Mouse (Mus musculus): ENCODE measurements around the gene F11r. TPM values are rescaled to one million over a fixed set of nuclear protein-coding genes. Genes with fewer than 3 reads are reported as not detected.

F11r gene
- total and polyA plus RNA-seq, 2 experiments = 39.1 to 47.7 TPM

- Histone ChIP-seq H3K36me3 (ENCODE audit: control insufficient read depth, insufficient read depth, low read length) (no peaks in the 10 kb centered on the region), H3K4me1 (ENCODE audit: control insufficient read depth, insufficient read depth, low read length) (no peaks in the 10 kb centered on the region), H3K27ac (replicated peaks; ENCODE audit: insufficient read depth, low read depth, low read length) (no peak overlapping the region), H3K9ac (ENCODE audit: low read depth, low read length) (no peak overlapping the region), H3K79me2 (ENCODE audit: control insufficient read depth, insufficient read depth, low read length) (no peaks in the 10 kb centered on the region), H3K4me3 (ENCODE audit: insufficient read depth, low read depth, low read length) (no peak overlapping the region), H3K27me3 (ENCODE audit: control insufficient read depth, insufficient read depth, low read length) (no peaks in the 10 kb centered on the region)
- 95% methylated on average over 13 of the region's 13 CpGs for WGBS
- no peak for DNase-seq (ENCODE audit: extremely low read depth, low read depth, low spot score)
- TF ChIP-seq POLR2A (IDR thresholded peaks at IDR 0.05; ENCODE audit: extremely low read depth, insufficient read depth, low read length) = no peak
- no peak for TF ChIP-seq CTCF (IDR thresholded peaks at IDR 0.05; ENCODE audit: low read depth, low read length)
Observed at GRCm38 (mm10) chr1:171494241-171494640, 56.9 kb downstream of the F11r start.

- no peak for TF ChIP-seq CTCF (IDR thresholded peaks at IDR 0.05; ENCODE audit: low read depth, low read length)
- no peak for TF ChIP-seq POLR2A (IDR thresholded peaks at IDR 0.05; ENCODE audit: extremely low read depth, insufficient read depth, low read length)
- Histone ChIP-seq H3K4me1 (ENCODE audit: control insufficient read depth, insufficient read depth, low read length) (no peaks in the 10 kb centered on the region), H3K79me2 (ENCODE audit: control insufficient read depth, insufficient read depth, low read length) (no peaks in the 10 kb centered on the region), H3K9ac (ENCODE audit: low read depth, low read length) (no peak overlapping the region), H3K27ac (replicated peaks; ENCODE audit: insufficient read depth, low read depth, low read length) (no peak overlapping the region), H3K27me3 (ENCODE audit: control insufficient read depth, insufficient read depth, low read length) (no peaks in the 10 kb centered on the region), H3K36me3 (ENCODE audit: control insufficient read depth, insufficient read depth, low read length) (no peaks in the 10 kb centered on the region), H3K4me3 (ENCODE audit: insufficient read depth, low read depth, low read length) (no peak overlapping the region)
- DNase-seq (ENCODE audit: extremely low read depth, low read depth, low spot score) = no peak
- 94% methylated on average over 6 of the region's 6 CpGs for WGBS
Observed at GRCm38 (mm10) chr1:171495371-171495770, 58.0 kb downstream of the F11r start.

DNA sequence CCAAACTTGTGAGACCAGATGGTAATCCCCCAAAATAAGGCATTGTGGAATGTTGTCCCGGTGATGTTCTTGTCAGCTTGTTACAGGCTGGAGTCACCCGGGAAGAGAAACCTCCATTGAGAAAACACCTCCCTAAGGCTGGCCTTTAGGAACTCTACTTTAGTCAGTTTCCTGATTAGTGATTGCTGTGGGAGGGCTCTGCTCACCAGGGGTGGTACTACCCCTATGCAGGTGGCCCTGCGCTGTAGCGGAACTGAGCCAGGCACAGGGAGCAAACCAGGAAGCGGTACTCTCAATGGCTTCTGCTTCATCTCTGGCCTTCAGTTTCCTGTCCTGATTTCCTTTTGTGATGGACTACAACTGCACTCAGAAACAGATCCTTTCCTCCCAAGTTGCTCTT lies 62.5 kb downstream of the F11r start:
- Histone ChIP-seq H3K79me2 (ENCODE audit: control insufficient read depth, insufficient read depth, low read length) (no peaks in the 10 kb centered on the region), H3K27me3 (ENCODE audit: control insufficient read depth, insufficient read depth, low read length) (no peaks in the 10 kb centered on the region), H3K27ac (replicated peaks; ENCODE audit: insufficient read depth, low read depth, low read length) (no peak overlapping the region), H3K36me3 (ENCODE audit: control insufficient read depth, insufficient read depth, low read length) (no peaks in the 10 kb centered on the region), H3K4me1 (ENCODE audit: control insufficient read depth, insufficient read depth, low read length) (peaks cover 8% of the 10 kb centered on the region), H3K4me3 (ENCODE audit: insufficient read depth, low read depth, low read length) (no peak overlapping the region), H3K9ac (ENCODE audit: low read depth, low read length) (no peak overlapping the region)
- no peak for TF ChIP-seq POLR2A (IDR thresholded peaks at IDR 0.05; ENCODE audit: extremely low read depth, insufficient read depth, low read length)
- no peak for TF ChIP-seq CTCF (IDR thresholded peaks at IDR 0.05; ENCODE audit: low read depth, low read length)
- 82% methylated on average over 5 of the region's 5 CpGs for WGBS
- DNase-seq (ENCODE audit: extremely low read depth, low read depth, low spot score) = no peak

- Histone ChIP-seq H3K9ac (ENCODE audit: low read depth, low read length) (no peak overlapping the region), H3K27ac (replicated peaks; ENCODE audit: insufficient read depth, low read depth, low read length) (no peak overlapping the region), H3K4me1 (ENCODE audit: control insufficient read depth, insufficient read depth, low read length) (peaks cover 8% of the 10 kb centered on the region), H3K4me3 (ENCODE audit: insufficient read depth, low read depth, low read length) (no peak overlapping the region), H3K79me2 (ENCODE audit: control insufficient read depth, insufficient read depth, low read length) (no peaks in the 10 kb centered on the region), H3K36me3 (ENCODE audit: control insufficient read depth, insufficient read depth, low read length) (no peaks in the 10 kb centered on the region), H3K27me3 (ENCODE audit: control insufficient read depth, insufficient read depth, low read length) (no peaks in the 10 kb centered on the region)
- WGBS = 64% methylated on average over 6 of the region's 6 CpGs
- DNase-seq (ENCODE audit: extremely low read depth, low read depth, low spot score) = no peak
- TF ChIP-seq CTCF (IDR thresholded peaks at IDR 0.05; ENCODE audit: low read depth, low read length) (no peak), POLR2A (IDR thresholded peaks at IDR 0.05; ENCODE audit: extremely low read depth, insufficient read depth, low read length) (no peak)
Observed at GRCm38 (mm10) chr1:171501016-171501610, 63.8 kb downstream of the F11r start.

DNA sequence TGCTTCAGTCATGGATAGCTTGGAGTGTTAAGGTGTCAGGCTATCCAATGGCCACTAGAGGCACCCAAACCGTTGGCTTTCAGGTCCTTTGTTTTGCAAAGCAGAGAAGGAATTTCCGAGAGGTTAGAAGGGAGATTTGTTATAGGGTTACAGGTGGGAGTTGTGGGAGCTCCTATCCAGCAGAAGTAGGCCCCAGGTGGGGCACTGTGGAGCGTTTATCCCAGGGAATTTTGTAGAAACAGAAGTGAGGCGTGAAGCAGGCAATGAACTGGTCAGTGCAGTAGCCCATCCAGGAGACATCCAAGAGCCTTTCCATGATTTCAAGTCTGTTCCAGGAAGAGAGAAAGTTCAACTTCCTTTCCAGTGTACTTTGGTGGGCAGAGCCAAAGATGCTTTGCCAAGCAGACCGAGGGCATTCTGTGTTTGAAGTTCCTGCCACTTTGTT lies 64.3 kb downstream of the F11r start:
- DNase-seq (ENCODE audit: extremely low read depth, low read depth, low spot score) = peak; percentile 59
- H3K4me3 ChIP-seq (ENCODE audit: insufficient read depth, low read depth, low read length) = no peak overlapping the region
- WGBS = 5% methylated on average over 5 of the region's 5 CpGs
- H3K9ac ChIP-seq (ENCODE audit: low read depth, low read length) = no peak overlapping the region; the same call in 1 of the 2 replicates
- peaks cover 8% of the 10 kb centered on the region for H3K4me1 ChIP-seq (ENCODE audit: control insufficient read depth, insufficient read depth, low read length)
- TF ChIP-seq CTCF (IDR thresholded peaks at IDR 0.05; ENCODE audit: low read depth, low read length) (peak; percentile 21; the same call in 1 of the 2 replicates), POLR2A (IDR thresholded peaks at IDR 0.05; ENCODE audit: extremely low read depth, insufficient read depth, low read length) (no peak)
- no peaks in the 10 kb centered on the region for H3K36me3 ChIP-seq (ENCODE audit: control insufficient read depth, insufficient read depth, low read length)
- H3K27ac ChIP-seq (replicated peaks; ENCODE audit: insufficient read depth, low read depth, low read length) = peak overlapping the region; percentile 68
- H3K27me3 ChIP-seq (ENCODE audit: control insufficient read depth, insufficient read depth, low read length) = no peaks in the 10 kb centered on the region
- H3K79me2 ChIP-seq (ENCODE audit: control insufficient read depth, insufficient read depth, low read length) = no peaks in the 10 kb centered on the region

Measured in liver, adult 2 months (tissue).